Mouse (Mus musculus) CH12.LX (cell line): ENCODE data around the gene Gpr137. TPM values are rescaled to one million over a fixed set of nuclear protein-coding genes. Genes with fewer than 3 reads are reported as not detected.

Source experiments
- DNase-seq: peaks from one replicate; pipeline ENCODE4 v3.0.0-alpha.2; 2013; ENCODE audit errors: extremely low read depth
- H3K27ac ChIP-seq: 2 replicates; pipeline ENCODE4 v1.5.1; 2012; ENCODE audit warnings: low read depth, mild to moderate bottlenecking, control low read depth, moderate library complexity; ENCODE audit not compliant: insufficient read depth
- H3K27me3 ChIP-seq: replicated peaks from 2 replicates; pipeline ENCODE3; 2012; ENCODE audit warnings: inconsistent platforms
- H3K36me3 ChIP-seq, 2 experiments: replicated peaks in 1 of 2; 2 replicates each; pipeline versions ENCODE3 to v1.6.1; 2012; ENCODE audit warnings: inconsistent platforms in 1 of 2, low read length in 1 of 2, mild to moderate bottlenecking in 1 of 2, mixed read lengths in 1 of 2, moderate library complexity in 1 of 2; ENCODE audit not compliant: control insufficient read depth in 1 of 2, insufficient read depth in 1 of 2
- H3K4me1 ChIP-seq, 2 experiments: 2 replicates each; pipeline ENCODE4 v1.6.1; 2012; ENCODE audit warnings: inconsistent platforms in 1 of 2, moderate library complexity in 1 of 2; ENCODE audit not compliant: insufficient read depth in 2 of 2, control insufficient read depth in 1 of 2
- H3K4me2 ChIP-seq: 2 replicates; pipeline ENCODE4 v1.6.1; 2012; ENCODE audit warnings: low read depth, mild to moderate bottlenecking, control low read depth; ENCODE audit not compliant: poor library complexity, insufficient read depth, severe bottlenecking
- H3K4me3 ChIP-seq, 3 experiments: fragments of 150-350 bp in 1 of 3; sonication (generic) in 1 of 3; replicated peaks in 1 of 3; 2 replicates each; pipeline versions ENCODE3 to v1.5.1; 2011 to 2012; ENCODE audit warnings: low read depth in 2 of 3, low read length in 2 of 3, mild to moderate bottlenecking in 2 of 3, moderate library complexity in 2 of 3, control low read depth in 1 of 3, improper control_type of control experiment in 1 of 3, inconsistent platforms in 1 of 3, mixed read lengths in 1 of 3; ENCODE audit not compliant: poor library complexity in 1 of 3
- H3K79me2 ChIP-seq: replicated peaks from 2 replicates; pipeline ENCODE4 v1.6.1; 2012; ENCODE audit warnings: mild to moderate bottlenecking, moderate library complexity; ENCODE audit not compliant: control insufficient read depth, poor library complexity, insufficient read depth, severe bottlenecking; ENCODE audit errors: extremely low read depth
- H3K9ac ChIP-seq: 2 replicates; pipeline ENCODE4 v1.6.1; 2012; ENCODE audit warnings: low read depth, mild to moderate bottlenecking, control low read depth, moderate library complexity; ENCODE audit not compliant: insufficient read depth
- H3K9me3 ChIP-seq: replicated peaks from 2 replicates; pipeline ENCODE3; 2012; ENCODE audit warnings: low read length, inconsistent platforms, mixed read lengths
- CHD2 ChIP-seq: IDR thresholded peaks from 2 replicates; pipeline ENCODE4 v1.6.1; 2011; ENCODE audit warnings: low read length, improper control_type of control experiment
- CTCF ChIP-seq, 2 experiments: IDR thresholded peaks in 1 of 2; conservative IDR thresholded peaks in 1 of 2; 2 replicates each; pipeline ENCODE4 v1.5.1; 2011 to 2012; ENCODE audit warnings: low read depth in 2 of 2, low read length in 2 of 2, improper control_type of control experiment in 1 of 2, inconsistent platforms in 1 of 2, mild to moderate bottlenecking in 1 of 2, moderate library complexity in 1 of 2
- ETS1 ChIP-seq: conservative IDR thresholded peaks from 2 replicates; pipeline ENCODE4 v1.6.1; 2012; ENCODE audit warnings: low read depth, mild to moderate bottlenecking, inconsistent platforms, low read length, improper control_type of control experiment, moderate library complexity
- GABPA ChIP-seq: IDR thresholded peaks from 2 replicates; pipeline ENCODE4 v1.6.1; 2012; ENCODE audit warnings: low read depth, low read length, improper control_type of control experiment, inconsistent platforms; ENCODE audit not compliant: insufficient replicate concordance
- JUND ChIP-seq: conservative IDR thresholded peaks from 2 replicates; pipeline ENCODE4 v1.6.1; 2011; ENCODE audit warnings: low read depth, low read length, improper control_type of control experiment
- MAFK ChIP-seq: IDR thresholded peaks from 2 replicates; pipeline ENCODE4 v1.6.1; 2011; ENCODE audit warnings: low read length, improper control_type of control experiment; ENCODE audit not compliant: insufficient replicate concordance
- MAX ChIP-seq: IDR thresholded peaks from 2 replicates; pipeline ENCODE4 v1.6.1; 2011; ENCODE audit warnings: low read length, improper control_type of control experiment
- MAZ ChIP-seq: IDR thresholded peaks from 2 replicates; pipeline ENCODE4 v1.6.1; 2012; ENCODE audit warnings: low read depth, mild to moderate bottlenecking, inconsistent platforms, low read length, improper control_type of control experiment, moderate library complexity
- MEF2A ChIP-seq: IDR thresholded peaks from 2 replicates; pipeline ENCODE4 v1.6.1; 2014; ENCODE audit warnings: low read depth, mild to moderate bottlenecking, inconsistent platforms, low read length, improper control_type of control experiment, borderline replicate concordance
- MYC ChIP-seq: IDR thresholded peaks from 2 replicates; pipeline ENCODE4 v1.6.1; 2011; ENCODE audit warnings: low read depth, mild to moderate bottlenecking, improper control_type of control experiment, low read length
- NELFE ChIP-seq: IDR thresholded peaks from 2 replicates; pipeline ENCODE4 v1.6.1; 2011; ENCODE audit warnings: low read depth, low read length, improper control_type of control experiment
- PAX5 ChIP-seq: IDR thresholded peaks from 2 replicates; pipeline ENCODE4 v1.6.1; 2012; ENCODE audit warnings: low read length, inconsistent platforms, mixed read lengths
- POLR2AphosphoS2 ChIP-seq: IDR thresholded peaks from 2 replicates; pipeline ENCODE4 v1.6.1; 2011; ENCODE audit warnings: low read depth, low read length, improper control_type of control experiment
- SMC3 ChIP-seq: IDR thresholded peaks from 2 replicates; pipeline ENCODE4 v1.6.1; 2011; ENCODE audit warnings: low read depth, low read length, improper control_type of control experiment
- TBP ChIP-seq: conservative IDR thresholded peaks from 2 replicates; pipeline ENCODE4 v1.6.1; 2011; ENCODE audit warnings: low read depth, low read length, improper control_type of control experiment
- USF1 ChIP-seq: IDR thresholded peaks from 2 replicates; pipeline ENCODE4 v1.6.1; 2014; ENCODE audit warnings: low read depth, mild to moderate bottlenecking, inconsistent platforms, low read length, improper control_type of control experiment
- ZC3H11A ChIP-seq: IDR thresholded peaks from 2 replicates; pipeline ENCODE4 v1.6.1; 2012; ENCODE audit warnings: low read depth, mild to moderate bottlenecking, inconsistent platforms, low read length, improper control_type of control experiment
- ZKSCAN1 ChIP-seq: IDR thresholded peaks from 2 replicates; pipeline ENCODE4 v1.6.1; 2012; ENCODE audit warnings: low read depth, inconsistent platforms, low read length, improper control_type of control experiment, borderline replicate concordance
- ZMIZ1 ChIP-seq: IDR thresholded peaks from 2 replicates; pipeline ENCODE4 v1.6.1; 2012; ENCODE audit warnings: low read depth, mild to moderate bottlenecking, inconsistent platforms, low read length, improper control_type of control experiment
- dilution Hi-C: fragments of 300-500 bp; cut with MboI; formaldehyde crosslinking; loops from 2 replicates; pipeline ENCODE4 v1.14.3; 2020; ENCODE audit warnings: low sequenced_read_pairs; ENCODE audit not compliant: extremely low pct_unique_long_range_greater_than_20kb, extremely low pct_ligation_motif_present
- in situ Hi-C: fragments of 300-500 bp; cut with MboI; formaldehyde crosslinking; loops from 3 replicates; pipeline ENCODE4 v1.14.3; 2019; ENCODE audit warnings: low sequenced_read_pairs, low pct_ligation_motif_present, low pct_unique_long_range_greater_than_20kb, mixed read lengths
- polyA plus RNA-seq: library from polyadenylated mRNA; unstranded; fragments of >175 nt; gene quantifications from 2 replicates; pipeline ENCODE4 v1.2.1, GENCODE M21; 2012; ENCODE audit warnings: low read depth; ENCODE audit not compliant: insufficient read length
- total RNA-seq, 2 experiments: library from RNA; depleted of rRNA; stranded (reverse); fragments of 300-350 nt in 1 of 2; fragments of >200 nt in 1 of 2; gene quantifications; 2 replicates each; pipeline ENCODE4 v1.2.3; 2012 to 2014

The Gpr137 gene
- total and polyA plus RNA-seq, 3 experiments, result 8.8 to 18.1 (median 14.4) TPM

DNA sequence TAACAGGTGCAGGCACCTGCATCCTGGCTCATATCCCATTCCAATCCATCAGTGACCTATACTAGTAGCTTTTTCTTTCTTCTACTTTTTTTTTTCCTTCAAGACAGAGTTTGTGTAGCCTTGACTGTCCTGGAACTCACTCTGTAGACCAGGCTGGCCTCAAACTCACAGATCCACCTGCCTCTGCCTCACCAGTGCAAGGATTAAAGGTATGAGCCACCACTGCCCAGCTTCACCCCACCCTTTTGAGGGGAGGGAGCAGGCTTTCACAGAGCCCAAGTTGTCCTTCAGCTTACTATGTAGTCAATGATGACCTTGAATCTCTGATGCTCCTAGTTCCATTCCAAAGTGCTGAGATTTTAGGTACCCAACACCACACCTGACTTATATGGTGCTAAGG, 22.8 kb downstream of the Gpr137 start:
- Histone ChIP-seq H3K36me3 (peaks cover 0 to 44% of the 10 kb centered on the region in 2 experiments), H3K4me2 (no peak overlapping the region), H3K9ac (no peak overlapping the region), H3K4me3 (no peak overlapping the region), H3K79me2 (0 out of 2 replicates have a peak, but pooled peaks cover 3% of the 10 kb centered on the region), H3K27ac (no peak overlapping the region), H3K4me1 (peaks cover 7 to 29% of the 10 kb centered on the region in 2 experiments), H3K27me3 (peaks cover 3% of the 10 kb centered on the region), H3K9me3 (no peaks in the 10 kb centered on the region)
- no peak for DNase-seq
- in situ Hi-C loops, result no loop called here
- TF ChIP-seq TBP, result no peak
- TF ChIP-seq GABPA, result no peak
- no peak for TF ChIP-seq MEF2A
- TF ChIP-seq ZKSCAN1, result no peak
- no peak for TF ChIP-seq JUND
- no peak for TF ChIP-seq ZMIZ1
- no peak for TF ChIP-seq PAX5
- TF ChIP-seq NELFE, result no peak
- TF ChIP-seq USF1, result no peak
- no peak for TF ChIP-seq POLR2AphosphoS2
- no peak for TF ChIP-seq MAZ
- no peak for TF ChIP-seq MAX
- TF ChIP-seq SMC3, result no peak
- no peak for TF ChIP-seq CHD2
- TF ChIP-seq MAFK, result no peak
- TF ChIP-seq ETS1, result no peak
- no peak for TF ChIP-seq CTCF (conservative IDR thresholded peaks at IDR 0.05 in 1 of 2, IDR thresholded peaks at IDR 0.05 in 1 of 2; ENCODE audit: low read depth in 2 of 2, low read length in 2 of 2)
- TF ChIP-seq, all 38 proteins: peak for 0
- dilution Hi-C loops, result no loop called here

DNA sequence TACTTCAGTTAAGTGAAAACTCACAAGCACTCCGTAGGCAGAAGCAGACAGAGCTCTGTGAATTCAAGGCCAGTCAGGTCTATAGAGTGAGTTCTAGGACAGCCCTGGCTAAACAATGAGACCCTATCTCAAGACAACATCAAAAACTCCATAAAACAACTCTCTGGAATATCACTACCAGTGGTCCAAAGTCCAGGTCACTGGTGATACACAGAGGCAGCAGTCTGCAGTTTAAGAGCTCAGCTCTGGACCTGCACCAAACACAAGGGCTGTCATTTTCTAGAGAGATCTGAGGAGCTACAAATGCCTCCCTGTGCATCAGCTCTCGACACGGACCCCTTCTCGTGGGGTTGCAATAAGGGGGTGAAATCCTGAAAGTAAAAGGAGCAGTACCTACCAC, 24.0 kb downstream of the Gpr137 start:
- Histone ChIP-seq H3K27ac (no peak overlapping the region), H3K36me3 (peaks cover 8 to 55% of the 10 kb centered on the region in 2 experiments), H3K9ac (no peak overlapping the region), H3K4me1 (peaks cover 7 to 27% of the 10 kb centered on the region in 2 experiments), H3K4me2 (no peak overlapping the region), H3K4me3 (no peak overlapping the region), H3K27me3 (peaks cover 2% of the 10 kb centered on the region), H3K79me2 (0 out of 2 replicates have a peak, but pooled peaks cover 3% of the 10 kb centered on the region), H3K9me3 (no peaks in the 10 kb centered on the region)
- in situ Hi-C loops, result no loop called here
- dilution Hi-C loops, result no loop called here
- no peak for TF ChIP-seq SMC3
- TF ChIP-seq PAX5, result no peak
- TF ChIP-seq ZC3H11A, result no peak
- TF ChIP-seq MEF2A, result no peak
- no peak for TF ChIP-seq MYC
- no peak for TF ChIP-seq USF1
- TF ChIP-seq ETS1, result no peak
- TF ChIP-seq, all 38 proteins: peak for 0
- DNase-seq, result no peak
